In genomic region chr19:22882670-22883111, GRCm38 (mm10) we compare ENCODE assay signal across 17 mouse cellular contexts.
DNase-seq lines count a peak whose midpoint lies in the region; ATAC-seq and TF ChIP-seq lines count a peak whose summit lies in the region.
"Had no signal": no experiment of that assay in that cellular context is flagged by ENCODE, and none has a peak within 500 bp of the region (broad histone marks: within the 10 kb centered on the region; RNA-seq: fewer than 3 reads in every experiment).

No protein-coding gene starts in this region.

- H3K36me3 ChIP-seq in forebrain, embryonic 16.5 days (ENCODE audit: control insufficient read depth, insufficient read depth): no peaks in the 10 kb centered on the region
- no peaks in the 10 kb centered on the region for H3K36me3 ChIP-seq in forebrain, embryonic 11.5 days (ENCODE audit: control insufficient read depth, insufficient read depth, low read length)
- H3K36me3 ChIP-seq: limb, embryonic 15.5 days; midbrain, embryonic 15.5 days had no signal

- TF ChIP-seq POLR2A in cerebellum, adult 2 months (IDR thresholded peaks at IDR 0.05; ENCODE audit: borderline replicate concordance, insufficient read depth, low read length): no peak

- no peaks in the 10 kb centered on the region for H3K9me3 ChIP-seq in forebrain, embryonic 16.5 days (ENCODE audit: control insufficient read depth, low read length)
- no peaks in the 10 kb centered on the region for H3K9me3 ChIP-seq in forebrain, embryonic 11.5 days (ENCODE audit: control insufficient read depth, low read length)
- H3K9me3 ChIP-seq: limb, embryonic 15.5 days; midbrain, embryonic 15.5 days had no signal

- WGBS in forebrain, embryonic 16.5 days: 56% methylated on average over 3 of the region's 3 CpGs
- WGBS in forebrain, embryonic 11.5 days: 84% methylated on average over 3 of the region's 3 CpGs
- 10% methylated on average over 3 of the region's 3 CpGs for WGBS in cerebellum, adult 2 months

- no peak overlapping the region for H3K4me3 ChIP-seq in forebrain, embryonic 16.5 days (replicated peaks; ENCODE audit: low read length)
- H3K4me3 ChIP-seq in forebrain, embryonic 11.5 days (ENCODE audit: low read depth, low read length): no peak overlapping the region
- H3K4me3 ChIP-seq in cerebellum, adult 2 months (replicated peaks; ENCODE audit: insufficient read depth, low read depth, low read length): no peak overlapping the region
- H3K4me3 ChIP-seq: left cerebral cortex, adult 2 months; limb, embryonic 15.5 days; midbrain, embryonic 15.5 days had no signal

- peaks cover 4% of the 10 kb centered on the region; the same call in 1 of the 2 replicates for H3K4me1 ChIP-seq in forebrain, embryonic 16.5 days (replicated peaks; ENCODE audit: control insufficient read depth, insufficient read depth, low read length)
- no peaks in the 10 kb centered on the region for H3K4me1 ChIP-seq in forebrain, embryonic 11.5 days (replicated peaks; ENCODE audit: control insufficient read depth, insufficient read depth, low read length)
- H3K4me1 ChIP-seq in cerebellum, adult 2 months (ENCODE audit: control insufficient read depth, insufficient read depth, low read length): peaks cover 38% of the 10 kb centered on the region

- no peak overlapping the region for H3K9ac ChIP-seq in forebrain, embryonic 16.5 days (replicated peaks; ENCODE audit: low read depth, low read length)
- no peak overlapping the region for H3K9ac ChIP-seq in forebrain, embryonic 11.5 days (ENCODE audit: low read length)
- H3K9ac ChIP-seq: hindbrain, embryonic 14.5 days; limb, embryonic 15.5 days; midbrain, embryonic 15.5 days had no signal

- no peaks in the 10 kb centered on the region for H3K27me3 ChIP-seq in forebrain, embryonic 16.5 days (replicated peaks; ENCODE audit: control insufficient read depth, insufficient read depth, low read length)
- H3K27me3 ChIP-seq in forebrain, embryonic 11.5 days (ENCODE audit: control insufficient read depth, insufficient read depth, low read length): no peaks in the 10 kb centered on the region; the same call in 1 of the 2 replicates
- no peaks in the 10 kb centered on the region for H3K27me3 ChIP-seq in cerebellum, adult 2 months (ENCODE audit: control insufficient read depth, insufficient read depth, low read length)
- H3K27me3 ChIP-seq: limb, embryonic 15.5 days; midbrain, embryonic 15.5 days had no signal

- no peak for TF ChIP-seq CTCF in cerebellum, adult 2 months (IDR thresholded peaks at IDR 0.05; ENCODE audit: borderline replicate concordance, insufficient read depth, low read depth, low read length)

- intact Hi-C loops in left cerebral cortex, postnatal 25 days (cut with DNase I): loop anchor here (5.0 to 10.0 kb wide), 3 partner anchors 85 to 428 kb away; no protein-coding TSS in a partner anchor

- no peak for DNase-seq in forebrain, embryonic 11.5 days (ENCODE audit: low spot score)
- DNase-seq in left cerebral cortex, postnatal 25 days (ENCODE audit: low spot score in 2 of 2): peak; percentile 13 to 54
- DNase-seq in left cerebral cortex, adult 9 months (ENCODE audit: low spot score in 2 of 2): no peak
- DNase-seq in cerebellum, adult 2 months: peak; percentile 70 to 93
- DNase-seq in telencephalon, adult 2 months (ENCODE audit: low read depth, low spot score): peak; percentile 43
- no peak for DNase-seq in adrenal gland, postnatal 36 days
- DNase-seq: B cell, adult 2 months; kidney, adult 11 months; kidney, postnatal 25 days; lung, adult 2 months; right cerebral cortex, adult 18-20 months; thymus, postnatal 36 days had no signal

- H3K4me2 ChIP-seq in forebrain, embryonic 16.5 days (ENCODE audit: low read length): no peak overlapping the region
- no peak overlapping the region for H3K4me2 ChIP-seq in forebrain, embryonic 11.5 days (ENCODE audit: low read depth, low read length, severe bottlenecking)
- H3K4me2 ChIP-seq: hindbrain, embryonic 14.5 days; limb, embryonic 15.5 days; midbrain, embryonic 15.5 days had no signal

- ATAC-seq in forebrain, embryonic 16.5 days: peak; percentile 34; the same call in 1 of the 2 replicates
- ATAC-seq in forebrain, embryonic 11.5 days (replicated peaks; ENCODE audit: low FRiP score): no peak

- no peak overlapping the region for H3K27ac ChIP-seq in forebrain, embryonic 16.5 days (ENCODE audit: low read length)
- no peak overlapping the region for H3K27ac ChIP-seq in forebrain, embryonic 11.5 days (ENCODE audit: low read depth, low read length)
- H3K27ac ChIP-seq in cerebellum, adult 2 months (ENCODE audit: insufficient read depth, low read length): peak overlapping the region; percentile 96
- H3K27ac ChIP-seq: hindbrain, embryonic 14.5 days; limb, embryonic 15.5 days; midbrain, embryonic 15.5 days had no signal

Comparison
In these comparisons a context has a peak if more than half of its experiments do, and no peak if none do; other contexts are left out.
1. DNase-seq: peak in left cerebral cortex, postnatal 25 days (2 of 2), cerebellum, adult 2 months (2 of 2) and telencephalon, adult 2 months (single experiment); none in forebrain, embryonic 11.5 days (single experiment), left cerebral cortex, adult 9 months (0 of 2) and adrenal gland, postnatal 36 days (0 of 2).